Mouse (Mus musculus) colon, adult 2 months (tissue): Measurements from ENCODE around the gene Apela. TPM values are rescaled to one million over a fixed set of nuclear protein-coding genes. Genes with fewer than 3 reads are reported as not detected.

Source experiments
- polyA plus RNA-seq: library from polyadenylated mRNA; depleted of rRNA; stranded (reverse); fragments of >200 nt; gene quantifications from 2 replicates; pipeline ENCODE4 v1.2.3, GENCODE M21; 2012; rRNA removed

Gene Apela
- polyA plus RNA-seq = 0.29 and 0.33 TPM in 2 replicates

GRCm38 (mm10) chr8:65037117-65037533 lies at the start of gene Apela:
Gene Apela (minus strand): TSS chr8:65037336.

GRCm38 (mm10) chr8:65074733-65075132 lies 37.6 kb upstream of the Apela start, which contains the start of gene Gm10663:
Gene Gm10663 (plus strand): TSS chr8:65075033.

GRCm38 (mm10) chr8:65018423-65018822 lies 18.7 kb downstream of the Apela start, which contains the start of the genes Trim61 and Trim60:
Gene Trim61 (minus strand): TSS chr8:65018523.
Gene Trim60 (minus strand): TSS chr8:65018584.

DNA sequence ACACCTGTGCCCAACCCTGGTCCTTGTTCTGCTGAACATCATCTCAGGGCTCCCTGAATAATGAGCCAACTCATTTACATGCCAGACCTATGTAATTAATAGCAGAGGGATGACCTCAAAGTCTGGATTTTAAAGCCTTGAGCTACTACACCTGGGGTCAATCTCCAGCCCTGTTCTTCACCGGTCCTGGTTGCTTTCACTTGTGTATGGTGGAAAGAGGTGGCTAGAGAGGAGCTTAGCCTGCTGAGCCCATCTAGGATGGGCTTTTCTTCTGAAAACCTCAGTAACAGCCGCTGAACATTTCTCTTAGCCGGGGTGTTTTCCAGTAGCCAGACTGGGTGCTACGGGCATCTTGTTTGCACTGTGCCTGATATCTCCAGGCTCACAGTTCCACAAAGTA lies 49.4 kb downstream of the Apela start, which contains the start of gene Trim75:
Trim75 (minus strand) TSS at position 101 of the 400 bp plus-strand sequence.

Other genes with a start within 250 kb of the Apela start
- 11.2 and 11.9 TPM in 2 replicates for gene Klhl2, start 187.3 kb downstream of the Apela start, polyA plus RNA-seq
- gene Tmem192, start 90.2 kb downstream of the Apela start, polyA plus RNA-seq = 41.5 and 51.6 TPM in 2 replicates
- gene Trim75, start 49.5 kb downstream of the Apela start, polyA plus RNA-seq = not detected in 2 replicates
- gene Trim61, start 18.8 kb downstream of the Apela start, polyA plus RNA-seq = not detected in 2 replicates
- gene Trim60, start 18.8 kb downstream of the Apela start, polyA plus RNA-seq = not detected in 2 replicates
- not detected in 2 replicates for gene Gm10663, start 37.7 kb upstream of the Apela start, polyA plus RNA-seq
- gene BC030870, start 92.2 kb upstream of the Apela start, polyA plus RNA-seq = 7.8 and 11.9 TPM in 2 replicates